Mouse (Mus musculus): Measurements from ENCODE around the gene Zfp704. TPM values are rescaled to one million over a fixed set of nuclear protein-coding genes. Genes with fewer than 3 reads are reported as not detected.

Zfp704 gene
- polyA plus RNA-seq (2012; rRNA removed), result 16.3 and 17.2 TPM in 2 replicates

- H3K36me3 ChIP-seq (ENCODE audit: control insufficient read depth, insufficient read depth, low read length), result no peaks in the 10 kb centered on the region
- peak within 1 kb of the TSS; percentile 91 for H3K4me3 ChIP-seq (ENCODE audit: control insufficient read depth, low read depth, low read length)
- H3K27ac ChIP-seq (ENCODE audit: control insufficient read depth, insufficient read depth, low read depth, low read length), result no peak within 1 kb of the TSS
- TF ChIP-seq CTCF (IDR thresholded peaks at IDR 0.05; ENCODE audit: control insufficient read depth, insufficient read depth, insufficient replicate concordance, low read depth, low read length) (no peak), POLR2A (IDR thresholded peaks at IDR 0.05; ENCODE audit: control insufficient read depth, low read depth, low read length) (peak; percentile 34; the same call in 1 of the 2 replicates)
- H3K4me1 ChIP-seq (ENCODE audit: control insufficient read depth, insufficient read depth, low read length), result no peaks in the 10 kb centered on the region; the same call in 1 of the 2 replicates
- no peaks in the 10 kb centered on the region for H3K27me3 ChIP-seq (ENCODE audit: control insufficient read depth, insufficient read depth, low read length)
Measured at GRCm38 (mm10) chr3:9609581-9610341, at the start of gene Zfp704. TSS of gene Zfp704 (minus strand) at chr3:9610085.

- H3K4me3 ChIP-seq (ENCODE audit: control insufficient read depth, low read depth, low read length), result no peak overlapping the region
Measured at GRCm38 (mm10) chr3:9633036-9634005, 23.4 kb upstream of the Zfp704 start.

GRCm38 (mm10) chr3:9629951-9630350, 20.1 kb upstream of the Zfp704 start:
- Histone ChIP-seq H3K4me1 (ENCODE audit: control insufficient read depth, insufficient read depth, low read length) (peaks cover 2% of the 10 kb centered on the region; the same call in 1 of the 2 replicates), H3K36me3 (ENCODE audit: control insufficient read depth, insufficient read depth, low read length) (no peaks in the 10 kb centered on the region), H3K27me3 (ENCODE audit: control insufficient read depth, insufficient read depth, low read length) (no peaks in the 10 kb centered on the region), H3K27ac (ENCODE audit: control insufficient read depth, insufficient read depth, low read depth, low read length) (no peak overlapping the region), H3K4me3 (ENCODE audit: control insufficient read depth, low read depth, low read length) (no peak overlapping the region)
- TF ChIP-seq CTCF (IDR thresholded peaks at IDR 0.05; ENCODE audit: control insufficient read depth, insufficient read depth, insufficient replicate concordance, low read depth, low read length), result no peak
- no peak for TF ChIP-seq POLR2A (IDR thresholded peaks at IDR 0.05; ENCODE audit: control insufficient read depth, low read depth, low read length)

More at GRCm38 (mm10) chr3:9633036-9634005, 23.4 kb upstream of the Zfp704 start:
- Histone ChIP-seq H3K4me1 (ENCODE audit: control insufficient read depth, insufficient read depth, low read length) (peaks cover 2% of the 10 kb centered on the region; the same call in 1 of the 2 replicates), H3K36me3 (ENCODE audit: control insufficient read depth, insufficient read depth, low read length) (no peaks in the 10 kb centered on the region), H3K27ac (ENCODE audit: control insufficient read depth, insufficient read depth, low read depth, low read length) (no peak overlapping the region), H3K27me3 (ENCODE audit: control insufficient read depth, insufficient read depth, low read length) (no peaks in the 10 kb centered on the region)
- TF ChIP-seq POLR2A (IDR thresholded peaks at IDR 0.05; ENCODE audit: control insufficient read depth, low read depth, low read length) (no peak), CTCF (IDR thresholded peaks at IDR 0.05; ENCODE audit: control insufficient read depth, insufficient read depth, insufficient replicate concordance, low read depth, low read length) (no peak)

- Histone ChIP-seq H3K36me3 (ENCODE audit: control insufficient read depth, insufficient read depth, low read length) (no peaks in the 10 kb centered on the region), H3K4me1 (ENCODE audit: control insufficient read depth, insufficient read depth, low read length) (peaks cover 2% of the 10 kb centered on the region; the same call in 1 of the 2 replicates), H3K4me3 (ENCODE audit: control insufficient read depth, low read depth, low read length) (no peak overlapping the region), H3K27me3 (ENCODE audit: control insufficient read depth, insufficient read depth, low read length) (no peaks in the 10 kb centered on the region), H3K27ac (ENCODE audit: control insufficient read depth, insufficient read depth, low read depth, low read length) (no peak overlapping the region)
- TF ChIP-seq CTCF (IDR thresholded peaks at IDR 0.05; ENCODE audit: control insufficient read depth, insufficient read depth, insufficient replicate concordance, low read depth, low read length), result no peak
- no peak for TF ChIP-seq POLR2A (IDR thresholded peaks at IDR 0.05; ENCODE audit: control insufficient read depth, low read depth, low read length)
Measured at GRCm38 (mm10) chr3:9628041-9628440, 18.2 kb upstream of the Zfp704 start.

GRCm38 (mm10) chr3:9626149-9626548, 16.3 kb upstream of the Zfp704 start:
- H3K4me1 ChIP-seq (ENCODE audit: control insufficient read depth, insufficient read depth, low read length), result peaks cover 2% of the 10 kb centered on the region; the same call in 1 of the 2 replicates
- H3K27me3 ChIP-seq (ENCODE audit: control insufficient read depth, insufficient read depth, low read length), result no peaks in the 10 kb centered on the region
- no peaks in the 10 kb centered on the region for H3K36me3 ChIP-seq (ENCODE audit: control insufficient read depth, insufficient read depth, low read length)
- TF ChIP-seq CTCF (IDR thresholded peaks at IDR 0.05; ENCODE audit: control insufficient read depth, insufficient read depth, insufficient replicate concordance, low read depth, low read length) (no peak), POLR2A (IDR thresholded peaks at IDR 0.05; ENCODE audit: control insufficient read depth, low read depth, low read length) (no peak)
- H3K4me3 ChIP-seq (ENCODE audit: control insufficient read depth, low read depth, low read length), result no peak overlapping the region
- H3K27ac ChIP-seq (ENCODE audit: control insufficient read depth, insufficient read depth, low read depth, low read length), result no peak overlapping the region

GRCm38 (mm10) chr3:9620611-9621010, 10.7 kb upstream of the Zfp704 start:
- H3K27ac ChIP-seq (ENCODE audit: control insufficient read depth, insufficient read depth, low read depth, low read length), result no peak overlapping the region
- no peaks in the 10 kb centered on the region for H3K27me3 ChIP-seq (ENCODE audit: control insufficient read depth, insufficient read depth, low read length)
- H3K36me3 ChIP-seq (ENCODE audit: control insufficient read depth, insufficient read depth, low read length), result no peaks in the 10 kb centered on the region
- TF ChIP-seq CTCF (IDR thresholded peaks at IDR 0.05; ENCODE audit: control insufficient read depth, insufficient read depth, insufficient replicate concordance, low read depth, low read length) (no peak), POLR2A (IDR thresholded peaks at IDR 0.05; ENCODE audit: control insufficient read depth, low read depth, low read length) (no peak)
- H3K4me3 ChIP-seq (ENCODE audit: control insufficient read depth, low read depth, low read length), result no peak overlapping the region
- no peaks in the 10 kb centered on the region for H3K4me1 ChIP-seq (ENCODE audit: control insufficient read depth, insufficient read depth, low read length)
